Mouse (Mus musculus): ENCODE results near the gene Gm20388.

DNA sequence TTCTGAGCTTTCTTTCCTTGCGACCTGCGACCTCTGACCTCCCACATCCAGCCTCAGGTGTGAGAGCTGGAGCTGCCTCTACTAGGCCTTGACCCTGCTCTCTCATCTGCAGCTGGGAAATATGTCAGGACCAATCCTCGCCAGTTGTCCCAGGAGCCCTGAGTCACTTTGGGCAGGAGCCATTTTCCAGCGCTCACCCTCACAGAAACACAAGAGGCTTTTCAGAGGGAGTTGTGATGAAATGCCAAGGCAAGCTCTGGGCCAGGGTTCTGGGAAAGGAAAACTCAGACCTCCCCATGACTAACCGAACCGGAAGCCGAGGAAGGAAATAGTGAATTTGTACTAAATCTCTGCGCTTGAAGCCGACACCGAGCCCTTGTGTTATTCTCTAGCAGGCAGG, 4282.3 kb downstream of the Gm20388 start:
- no peak for TF ChIP-seq CTCF (IDR thresholded peaks at IDR 0.05; ENCODE audit: insufficient read depth, low read depth, low read length)
- no peak for TF ChIP-seq POLR2A (IDR thresholded peaks at IDR 0.05; ENCODE audit: insufficient read depth, low read depth, low read length)

Data from olfactory bulb, adult 2 months (tissue).